Mouse (Mus musculus) G1E (cell line): ENCODE results near the gene Chst10. TPM values are rescaled to one million over a fixed set of nuclear protein-coding genes. Genes with fewer than 3 reads are reported as not detected.

Experiments
- ATAC-seq: 2 replicates; pipeline ENCODE4 v1.8.0; 2016; ENCODE audit warnings: mild to moderate bottlenecking; ENCODE audit not compliant: insufficient number of reproducible peaks, poor library complexity, low FRiP score, severe bottlenecking; ENCODE audit errors: extremely low read depth
- DNase-seq: peaks from one replicate; pipeline ENCODE4 v3.0.0; 2012; ENCODE audit warnings: low spot score
- H3K27me3 ChIP-seq: 2 replicates; pipeline ENCODE4 v1.6.1; 2012; ENCODE audit warnings: mild to moderate bottlenecking, low read length, inconsistent platforms; ENCODE audit not compliant: insufficient read depth
- H3K36me3 ChIP-seq: replicated peaks from 2 replicates; pipeline ENCODE3; 2012; ENCODE audit warnings: mild to moderate bottlenecking, inconsistent platforms
- H3K4me1 ChIP-seq: 2 replicates; pipeline ENCODE4 v1.6.1; 2012; ENCODE audit warnings: low read depth, low read length, inconsistent platforms, mixed read lengths; ENCODE audit not compliant: insufficient read depth
- H3K4me3 ChIP-seq: 2 replicates; pipeline ENCODE4 v1.5.1; 2012; ENCODE audit warnings: low read depth, mild to moderate bottlenecking, inconsistent platforms, low read length, moderate library complexity, mixed read lengths
- H3K9me3 ChIP-seq: replicated peaks from 2 replicates; pipeline ENCODE4 v1.6.1; 2012; ENCODE audit warnings: inconsistent platforms
- CTCF ChIP-seq: IDR thresholded peaks from 2 replicates; pipeline ENCODE4 v1.5.1; 2012; ENCODE audit warnings: low read depth, low read length, inconsistent platforms, mixed read lengths
- GATA1 ChIP-seq: IDR thresholded peaks from 2 replicates; pipeline ENCODE4 v1.6.1; 2012; ENCODE audit warnings: borderline replicate concordance, low read length, inconsistent platforms, mixed read lengths
- GATA2 ChIP-seq: IDR thresholded peaks from 2 replicates; pipeline ENCODE4 v1.6.1; 2012; ENCODE audit warnings: low read depth, low read length, inconsistent platforms, borderline replicate concordance
- POLR2AphosphoS5 ChIP-seq: IDR thresholded peaks from 2 replicates; pipeline ENCODE4 v1.6.1; 2012; ENCODE audit warnings: low read depth, low read length, inconsistent platforms; ENCODE audit not compliant: insufficient replicate concordance
- TAL1 ChIP-seq: conservative IDR thresholded peaks from 2 replicates; pipeline ENCODE4 v1.6.1; 2012; ENCODE audit warnings: low read depth, low read length, inconsistent platforms, mixed read lengths
- polyA plus RNA-seq: library from polyadenylated mRNA; stranded (reverse); fragments of >175 nt; gene quantifications from 2 replicates; pipeline ENCODE4 v1.2.3, GENCODE M21; 2012
- total RNA-seq, 2 experiments: library from RNA; stranded (forward) in 1 of 2; stranded (reverse) in 1 of 2; fragments of 200-1000 nt in 1 of 2; fragments of >200 nt in 1 of 2; fragmentation: Nextera tagmentation in 1 of 2; gene quantifications; 2 replicates each; pipeline ENCODE4 v1.2.3; 2014 to 2017

Chst10 gene
- total and polyA plus RNA-seq, 3 experiments = 19.7 to 124 (median 45.6) TPM

- Histone ChIP-seq H3K36me3 (no peaks in the 10 kb centered on the region), H3K9me3 (no peaks in the 10 kb centered on the region), H3K27me3 (peaks cover 5% of the 10 kb centered on the region), H3K4me1 (peaks cover 7% of the 10 kb centered on the region), H3K4me3 (no peak overlapping the region)
- DNase-seq (no peak), ATAC-seq (no peak)
- TF ChIP-seq TAL1 = no peak
Measured at GRCm38 (mm10) chr1:38929468-38929867, 31.5 kb upstream of the Chst10 start.

DNA sequence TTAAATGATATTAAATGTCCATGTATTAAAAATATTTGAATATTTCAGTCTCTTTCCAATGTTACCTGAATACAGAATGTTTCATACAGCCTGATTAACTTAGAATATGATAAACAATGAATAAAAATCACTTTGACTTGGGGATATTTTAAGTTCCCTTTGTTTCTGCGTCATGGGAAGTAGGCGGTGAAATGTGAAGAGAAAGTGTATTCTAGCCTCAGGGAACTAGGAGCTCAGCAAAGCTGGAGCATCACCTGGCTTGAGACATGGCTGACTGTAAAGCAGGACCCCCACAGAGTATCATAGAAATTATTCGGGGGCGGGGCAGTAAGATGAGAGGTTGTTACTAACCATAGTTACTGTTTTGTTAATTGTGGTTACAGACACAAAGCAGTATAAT, 31.0 kb upstream of the Chst10 start:
- TF ChIP-seq POLR2AphosphoS5 (no peak), CTCF (no peak), GATA1 (no peak), TAL1 (no peak), GATA2 (no peak)
- no peak for ATAC-seq
- peaks cover 5% of the 10 kb centered on the region for H3K27me3 ChIP-seq

GRCm38 (mm10) chr1:38903985-38904384, 6.0 kb upstream of the Chst10 start:
- no peak overlapping the region for H3K4me3 ChIP-seq
- TF ChIP-seq CTCF = no peak
- no peak for TF ChIP-seq GATA2
- TF ChIP-seq TAL1 = no peak
- no peak for TF ChIP-seq GATA1
- TF ChIP-seq POLR2AphosphoS5 = no peak

More for the DNA sequence above, 31.0 kb upstream of the Chst10 start:
- H3K4me3 ChIP-seq = no peak overlapping the region
- H3K4me1 ChIP-seq = peaks cover 7% of the 10 kb centered on the region
- no peak for DNase-seq
- no peaks in the 10 kb centered on the region for H3K36me3 ChIP-seq
- no peaks in the 10 kb centered on the region for H3K9me3 ChIP-seq

DNA sequence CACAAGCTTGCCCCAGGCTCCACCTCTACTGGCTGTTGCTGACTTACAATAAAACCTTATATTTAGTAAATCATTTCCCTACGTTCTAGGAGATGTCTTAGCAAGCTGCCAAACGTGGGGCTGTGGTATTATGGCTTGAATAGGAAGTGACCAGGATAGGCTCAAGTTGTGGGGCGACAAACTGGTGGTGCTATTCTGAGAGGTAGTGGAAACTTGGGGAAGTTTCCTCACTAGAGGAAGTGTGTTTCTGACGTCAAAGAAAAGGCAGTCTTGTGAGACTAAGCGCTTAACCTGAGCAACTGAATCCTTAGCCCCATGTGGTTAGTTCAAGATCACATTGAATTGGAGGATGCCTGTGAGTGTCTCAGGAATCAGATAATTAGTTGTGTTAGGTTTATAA, 4.6 kb upstream of the Chst10 start:
- peaks cover 2% of the 10 kb centered on the region; the same call in 1 of the 2 replicates for H3K27me3 ChIP-seq
- H3K4me1 ChIP-seq = peaks cover 25% of the 10 kb centered on the region
- H3K36me3 ChIP-seq = no peaks in the 10 kb centered on the region
- TF ChIP-seq GATA1 (no peak), TAL1 (no peak), CTCF (no peak), POLR2AphosphoS5 (no peak), GATA2 (no peak)
- H3K4me3 ChIP-seq = no peak overlapping the region
- H3K9me3 ChIP-seq = 0 out of 2 replicates have a peak, but pooled peaks cover 2% of the 10 kb centered on the region
- no peak for DNase-seq
- ATAC-seq = no peak

More at GRCm38 (mm10) chr1:38903985-38904384, 6.0 kb upstream of the Chst10 start:
- ATAC-seq = no peak
- Histone ChIP-seq H3K9me3 (0 out of 2 replicates have a peak, but pooled peaks cover 2% of the 10 kb centered on the region), H3K36me3 (no peaks in the 10 kb centered on the region), H3K27me3 (peaks cover 9% of the 10 kb centered on the region; the same call in 1 of the 2 replicates), H3K4me1 (peaks cover 17% of the 10 kb centered on the region)
- no peak for DNase-seq

GRCm38 (mm10) chr1:38893081-38893480, 4.9 kb downstream of the Chst10 start:
- Histone ChIP-seq H3K9me3 (no peaks in the 10 kb centered on the region), H3K4me1 (peaks cover 85% of the 10 kb centered on the region), H3K36me3 (peaks cover 60% of the 10 kb centered on the region), H3K4me3 (no peak overlapping the region; the same call in 1 of the 2 replicates), H3K27me3 (no peaks in the 10 kb centered on the region)
- DNase-seq (no peak), ATAC-seq (no peak)
- TF ChIP-seq GATA2 (no peak), CTCF (no peak), TAL1 (no peak)

DNA sequence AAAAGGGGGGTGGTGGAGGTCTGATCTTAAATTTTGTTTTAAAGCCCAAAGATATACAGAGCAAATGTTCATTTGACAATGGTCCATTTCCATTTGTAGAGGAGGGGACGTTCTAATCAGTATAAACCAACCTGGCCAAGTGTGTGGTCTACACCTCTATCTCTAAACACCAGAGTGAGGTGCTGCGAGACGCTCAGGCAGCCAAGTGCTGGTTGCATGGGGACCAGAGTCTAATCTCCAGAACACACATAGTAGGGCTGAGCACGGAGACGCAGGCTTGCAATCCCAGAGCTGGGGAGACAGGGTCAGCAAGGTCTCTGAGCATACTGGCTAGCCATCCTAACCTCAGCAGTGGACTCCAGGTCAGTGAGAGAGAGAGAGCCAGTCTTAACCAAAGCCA, 6.5 kb downstream of the Chst10 start:
- H3K36me3 ChIP-seq = peaks cover 71% of the 10 kb centered on the region
- peak; percentile 88 for TF ChIP-seq TAL1
- TF ChIP-seq CTCF = no peak
- TF ChIP-seq GATA1 = no peak
- no peaks in the 10 kb centered on the region for H3K27me3 ChIP-seq
- ATAC-seq = peak; percentile 46
- peak overlapping the region; percentile 22; the same call in 1 of the 2 replicates for H3K4me3 ChIP-seq
- H3K9me3 ChIP-seq = no peaks in the 10 kb centered on the region
- H3K4me1 ChIP-seq = peaks cover 91% of the 10 kb centered on the region
- no peak for DNase-seq

GRCm38 (mm10) chr1:38888803-38889202, 9.2 kb downstream of the Chst10 start:
- ATAC-seq = no peak
- Histone ChIP-seq H3K4me1 (peaks cover 94% of the 10 kb centered on the region), H3K27me3 (no peaks in the 10 kb centered on the region), H3K4me3 (no peak overlapping the region), H3K9me3 (no peaks in the 10 kb centered on the region), H3K36me3 (peaks cover 72% of the 10 kb centered on the region)
- DNase-seq = no peak
- TF ChIP-seq POLR2AphosphoS5 (no peak), CTCF (no peak), GATA1 (no peak), TAL1 (no peak), GATA2 (no peak)
